Mouse (Mus musculus) hindbrain, embryonic 15.5 days (tissue): ENCODE measurements around the gene Tbc1d16. TPM values are rescaled to one million over a fixed set of nuclear protein-coding genes. Genes with fewer than 3 reads are reported as not detected.

Source experiments
- ATAC-seq: fragments of 200-750 bp; cut with Nextera tagmentation; 2 replicates; pipeline ENCODE4 v1.8.0; 2017; ENCODE audit warnings: low read depth, moderate number of reproducible peaks, moderate TSS enrichment; ENCODE audit not compliant: low FRiP score
- H3K27ac ChIP-seq: fragments of 300-500 bp; sonication (generic); replicated peaks from 2 replicates; pipeline ENCODE4 v1.5.1; 2015; ENCODE audit warnings: mild to moderate bottlenecking, inconsistent platforms
- H3K27me3 ChIP-seq: fragments of 300-500 bp; sonication (generic); 2 replicates; pipeline ENCODE4 v1.6.1; 2015; ENCODE audit warnings: control low read depth, inconsistent platforms
- H3K36me3 ChIP-seq: fragments of 300-500 bp; sonication (generic); 2 replicates; pipeline ENCODE4 v1.6.1; 2015; ENCODE audit warnings: control low read depth, inconsistent platforms
- H3K4me1 ChIP-seq: fragments of 300-500 bp; sonication (generic); replicated peaks from 2 replicates; pipeline ENCODE4 v1.6.1; 2015; ENCODE audit warnings: control low read depth, inconsistent platforms
- H3K4me2 ChIP-seq: fragments of 300-500 bp; sonication (generic); 2 replicates; pipeline ENCODE4 v1.6.1; 2015; ENCODE audit warnings: moderate library complexity, mild to moderate bottlenecking, inconsistent platforms
- H3K4me3 ChIP-seq: fragments of 300-500 bp; sonication (generic); 2 replicates; pipeline ENCODE4 v1.5.1; 2015; ENCODE audit warnings: mild to moderate bottlenecking, inconsistent platforms
- H3K9ac ChIP-seq: fragments of 300-500 bp; sonication (generic); 2 replicates; pipeline ENCODE4 v1.6.1; 2015; ENCODE audit warnings: inconsistent platforms
- H3K9me3 ChIP-seq: fragments of 300-500 bp; sonication (generic); 2 replicates; pipeline ENCODE4 v1.6.1; 2016; ENCODE audit warnings: control low read depth, inconsistent platforms
- WGBS: fragments of 180-500 bp; shearing (Covaris S2); methylation state at CpG from one replicate; pipeline ENCODE4 v1.1.7; 2015; 5-methylcytosine and 5-hydroxymethylcytosine counted together
- polyA plus RNA-seq: library from polyadenylated mRNA; unstranded; fragments of >200 nt; fragmentation: Nextera tagmentation; extraction: Ambion mirVana; gene quantifications from 2 replicates; pipeline ENCODE4 v1.2.1, GENCODE M21; 2015

The Tbc1d16 gene
- polyA plus RNA-seq, 1 experiment from 2014 or later = 56.1 TPM

- no peaks in the 10 kb centered on the region for H3K27me3 ChIP-seq
- no peaks in the 10 kb centered on the region for H3K36me3 ChIP-seq
- H3K4me2 ChIP-seq = peak overlapping the region; percentile 49
- H3K27ac ChIP-seq = peak overlapping the region; percentile 84
- ATAC-seq = peak; percentile 79
- H3K9ac ChIP-seq = peak overlapping the region; percentile 28
- no peaks in the 10 kb centered on the region for H3K9me3 ChIP-seq
- no peak overlapping the region for H3K4me3 ChIP-seq
- WGBS = 6% methylated on average over 18 of the region's 18 CpGs
- H3K4me1 ChIP-seq = peaks cover 79% of the 10 kb centered on the region
These were observed 13.0 kb downstream of the Tbc1d16 start for GRCm38 (mm10) chr11:119215038-119215904.

- no peak overlapping the region for H3K27ac ChIP-seq
- no peak overlapping the region for H3K4me3 ChIP-seq
These were observed 15.0 kb downstream of the Tbc1d16 start for GRCm38 (mm10) chr11:119213166-119213885.

GRCm38 (mm10) chr11:119211604-119212309, 16.5 kb downstream of the Tbc1d16 start:
- H3K27me3 ChIP-seq = no peaks in the 10 kb centered on the region
- H3K4me1 ChIP-seq = peaks cover 75% of the 10 kb centered on the region
- H3K9ac ChIP-seq = no peak overlapping the region
- no peak for ATAC-seq
- no peak overlapping the region for H3K27ac ChIP-seq
- H3K4me3 ChIP-seq = no peak overlapping the region
- H3K9me3 ChIP-seq = no peaks in the 10 kb centered on the region
- WGBS = 78% methylated on average over 21 of the region's 21 CpGs
- peaks cover 5% of the 10 kb centered on the region; the same call in 1 of the 2 replicates for H3K36me3 ChIP-seq
- H3K4me2 ChIP-seq = no peak overlapping the region

More at GRCm38 (mm10) chr11:119213166-119213885, 15.0 kb downstream of the Tbc1d16 start:
- no peak for ATAC-seq
- WGBS = 56% methylated on average over 19 of the region's 19 CpGs
- Histone ChIP-seq H3K9me3 (no peaks in the 10 kb centered on the region), H3K4me1 (peaks cover 82% of the 10 kb centered on the region), H3K4me2 (no peak overlapping the region), H3K27me3 (no peaks in the 10 kb centered on the region), H3K9ac (no peak overlapping the region), H3K36me3 (no peaks in the 10 kb centered on the region; the same call in 1 of the 2 replicates)

- Histone ChIP-seq H3K4me1 (peaks cover 62% of the 10 kb centered on the region), H3K27me3 (no peaks in the 10 kb centered on the region), H3K27ac (peak overlapping the region; percentile 67), H3K4me3 (no peak overlapping the region), H3K9me3 (no peaks in the 10 kb centered on the region), H3K9ac (no peak overlapping the region), H3K36me3 (peaks cover 9% of the 10 kb centered on the region; the same call in 1 of the 2 replicates), H3K4me2 (0 out of 2 replicates have a peak overlapping the region, but pooled peaks have one; percentile 11)
- WGBS = 55% methylated on average over 32 of the region's 32 CpGs
- ATAC-seq = no peak
These were observed 17.8 kb downstream of the Tbc1d16 start for GRCm38 (mm10) chr11:119210321-119211100.

GRCm38 (mm10) chr11:119209371-119210025, 18.8 kb downstream of the Tbc1d16 start:
- Histone ChIP-seq H3K4me2 (no peak overlapping the region), H3K4me1 (peaks cover 52% of the 10 kb centered on the region), H3K36me3 (peaks cover 13% of the 10 kb centered on the region; the same call in 1 of the 2 replicates), H3K27me3 (no peaks in the 10 kb centered on the region), H3K9me3 (no peaks in the 10 kb centered on the region), H3K4me3 (no peak overlapping the region), H3K27ac (peak overlapping the region; percentile 67), H3K9ac (no peak overlapping the region)
- WGBS = 58% methylated on average over 10 of the region's 10 CpGs
- ATAC-seq = peak; percentile 53

- no peak overlapping the region for H3K9ac ChIP-seq
- H3K27me3 ChIP-seq = no peaks in the 10 kb centered on the region
- H3K4me3 ChIP-seq = no peak overlapping the region
- H3K9me3 ChIP-seq = no peaks in the 10 kb centered on the region
- H3K4me1 ChIP-seq = peaks cover 46% of the 10 kb centered on the region
- H3K27ac ChIP-seq = peak overlapping the region; percentile 67
- H3K4me2 ChIP-seq = no peak overlapping the region
- WGBS = 86% methylated on average over 20 of the region's 20 CpGs
- ATAC-seq = peak; percentile 7; the same call in 1 of the 2 replicates
- peaks cover 13% of the 10 kb centered on the region; the same call in 1 of the 2 replicates for H3K36me3 ChIP-seq
These were observed 19.4 kb downstream of the Tbc1d16 start for GRCm38 (mm10) chr11:119208870-119209370.

GRCm38 (mm10) chr11:119207986-119208385, 20.3 kb downstream of the Tbc1d16 start:
- Histone ChIP-seq H3K27ac (no peak overlapping the region), H3K36me3 (peaks cover 13% of the 10 kb centered on the region; the same call in 1 of the 2 replicates), H3K4me2 (no peak overlapping the region), H3K27me3 (no peaks in the 10 kb centered on the region), H3K4me3 (no peak overlapping the region), H3K9ac (no peak overlapping the region), H3K4me1 (peaks cover 37% of the 10 kb centered on the region), H3K9me3 (no peaks in the 10 kb centered on the region)
- 53% methylated on average over 6 of the region's 6 CpGs for WGBS
- ATAC-seq = no peak

GRCm38 (mm10) chr11:119206562-119206961, 21.7 kb downstream of the Tbc1d16 start:
- Histone ChIP-seq H3K9ac (no peak overlapping the region), H3K9me3 (no peaks in the 10 kb centered on the region), H3K4me3 (no peak overlapping the region), H3K4me2 (no peak overlapping the region), H3K27ac (no peak overlapping the region), H3K36me3 (peaks cover 13% of the 10 kb centered on the region; the same call in 1 of the 2 replicates), H3K27me3 (no peaks in the 10 kb centered on the region), H3K4me1 (peaks cover 32% of the 10 kb centered on the region)
- no peak for ATAC-seq
- WGBS = 40% methylated on average over 5 of the region's 5 CpGs

- ATAC-seq = no peak
These were observed 22.6 kb downstream of the Tbc1d16 start for GRCm38 (mm10) chr11:119205738-119206137.

GRCm38 (mm10) chr11:119203423-119203822, 24.9 kb downstream of the Tbc1d16 start:
- WGBS = 51% methylated on average over 5 of the region's 5 CpGs
- Histone ChIP-seq H3K36me3 (peaks cover 13% of the 10 kb centered on the region; the same call in 1 of the 2 replicates), H3K4me3 (no peak overlapping the region), H3K4me1 (peaks cover 12% of the 10 kb centered on the region), H3K9ac (no peak overlapping the region), H3K27me3 (no peaks in the 10 kb centered on the region), H3K9me3 (no peaks in the 10 kb centered on the region), H3K27ac (no peak overlapping the region), H3K4me2 (no peak overlapping the region)
- no peak for ATAC-seq

More at GRCm38 (mm10) chr11:119205738-119206137, 22.6 kb downstream of the Tbc1d16 start:
- Histone ChIP-seq H3K9ac (no peak overlapping the region), H3K4me2 (no peak overlapping the region), H3K4me3 (no peak overlapping the region), H3K36me3 (peaks cover 13% of the 10 kb centered on the region; the same call in 1 of the 2 replicates), H3K27ac (no peak overlapping the region), H3K27me3 (no peaks in the 10 kb centered on the region), H3K9me3 (no peaks in the 10 kb centered on the region), H3K4me1 (peaks cover 25% of the 10 kb centered on the region)
- WGBS = 89% methylated on average over 10 of the region's 10 CpGs
